Comparison of ENCODE assay signal across 8 mouse cellular contexts in the genomic region with DNA sequence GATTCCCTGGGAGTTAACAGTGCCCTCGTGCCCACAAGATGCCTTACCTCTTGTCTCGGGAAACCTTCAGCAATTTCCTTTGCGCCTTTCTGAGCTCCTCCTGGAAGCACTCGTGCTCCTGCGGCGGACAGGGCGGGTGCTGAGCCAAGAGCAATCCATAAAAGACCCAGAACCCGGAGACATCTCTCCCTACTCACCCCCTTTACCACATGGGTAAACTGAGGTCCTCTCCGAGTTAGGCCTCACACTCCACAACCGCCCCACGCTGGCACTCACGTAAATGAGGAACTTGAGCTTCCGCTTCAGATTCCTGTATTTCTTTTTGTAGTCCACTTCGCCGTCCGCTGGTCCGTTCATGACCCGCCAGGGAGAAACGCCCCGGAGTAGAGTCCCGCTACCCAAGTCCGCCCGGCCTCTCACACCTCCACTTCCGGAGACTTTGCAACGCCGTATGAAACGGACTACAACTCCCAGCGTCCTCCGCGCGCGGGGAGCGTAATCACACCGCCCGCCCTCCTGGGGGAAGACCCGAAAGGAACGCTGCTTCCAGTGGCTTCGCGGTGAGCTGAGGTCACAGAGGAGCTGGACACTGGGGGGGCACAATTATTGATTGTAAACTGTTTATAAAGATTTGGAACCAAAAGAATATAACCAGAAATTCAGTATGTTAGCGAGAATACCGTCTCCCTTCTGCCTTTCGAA. TPM values are rescaled to one million over a fixed set of nuclear protein-coding genes. Genes with fewer than 3 reads are reported as not detected.
DNase-seq lines count a peak whose midpoint lies in the region; ATAC-seq lines count a peak whose summit lies in the region.

Gene Hirip3, plus strand, starts transcription at position 544 of the 702 bp plus-strand sequence.

- intact Hi-C loops in left cerebral cortex, postnatal 14 days (cut with DNase I), result no loop called here

- peak within 1 kb of the TSS; percentile 79 for H3K27ac ChIP-seq in intestine, embryonic 14.5 days (ENCODE audit: low read depth)

- H3K27me3 ChIP-seq in intestine, embryonic 14.5 days (replicated peaks; ENCODE audit: control insufficient read depth, insufficient read depth, low read length), result no peaks in the 10 kb centered on the region

- peaks cover 22% of the 10 kb centered on the region for H3K4me1 ChIP-seq in intestine, embryonic 14.5 days (replicated peaks; ENCODE audit: control insufficient read depth, insufficient read depth, low read length)

- H3K4me3 ChIP-seq in intestine, embryonic 14.5 days (ENCODE audit: low read depth, low read length), result peak within 1 kb of the TSS; percentile 59

- no peaks in the 10 kb centered on the region for H3K9me3 ChIP-seq in intestine, embryonic 14.5 days (ENCODE audit: control insufficient read depth, low read length)

- peak; percentile 88 for ATAC-seq in intestine, embryonic 14.5 days (replicated peaks; ENCODE audit: low FRiP score, low TSS enrichment, low read depth)

- H3K36me3 ChIP-seq in intestine, embryonic 14.5 days (ENCODE audit: control insufficient read depth, insufficient read depth, low read length), result peaks cover 61% of the 10 kb centered on the region

- DNase-seq in adrenal gland, adult (ENCODE audit: inconsistent age in 2 of 2, low spot score in 1 of 2), result peak; percentile 95 to 99
- DNase-seq in embryo, embryonic 10.5 days (ENCODE audit: low spot score), result peak; percentile 99
- peak; percentile 93 for DNase-seq in gastrocnemius, postnatal 25 days
- peak; percentile 97 for DNase-seq in intestine, embryonic 14.5 days (ENCODE audit: low spot score)
- peak; percentile 92 to 93 for DNase-seq in left cerebral cortex, postnatal 14 days (ENCODE audit: low spot score in 2 of 2)
- DNase-seq in mesoderm, embryonic 11.5 days (ENCODE audit: low read depth, low spot score), result peak; percentile 95
- peak; percentile 92 to 93 for DNase-seq in right cerebral cortex, postnatal 36 days (ENCODE audit: low spot score in 2 of 2)
- peak; percentile 96 for DNase-seq in yolk sac, embryonic 10.5 days (ENCODE audit: low spot score)

- WGBS in intestine, embryonic 14.5 days, result under 1% methylated on average over 42 of the region's 42 CpGs

- H3K4me2 ChIP-seq in intestine, embryonic 14.5 days (ENCODE audit: low read length), result peak within 1 kb of the TSS; percentile 61

- peak within 1 kb of the TSS; percentile 53 for H3K9ac ChIP-seq in intestine, embryonic 14.5 days (ENCODE audit: low read length)

RNA-seq across cellular contexts. Expression of gene Hirip3, which starts in this region (rescaled TPM):
- total RNA-seq in gastrocnemius, postnatal 25 days (2021), result 1 to 10 TPM; 4.2 to 5.0 TPM
- 19.0 and 19.5 TPM in 2 replicates for polyA plus RNA-seq in intestine, embryonic 14.5 days (2014; fragmentation: Nextera tagmentation; extraction: Ambion mirVana)
- 10 to 100 TPM; 30.2 to 32.1 TPM for total RNA-seq in left cerebral cortex, postnatal 14 days (2021)

Comparison
In these comparisons a context has a peak if more than half of its experiments do, and no peak if none do; other contexts are left out.
1. Peak in every context shown above with its lines: DNase-seq, ATAC-seq, H3K4me3 ChIP-seq and H3K27ac ChIP-seq.
2. RNA of gene Hirip3 (total RNA-seq): 30.2 to 32.1 TPM in left cerebral cortex, postnatal 14 days; 4.2 to 5.0 TPM in gastrocnemius, postnatal 25 days; every median in the first group is over 4 times any median in the second.